Mouse (Mus musculus): Measurements from ENCODE around the gene Rnf182.

Gene Rnf182

GRCm38 (mm10) chr13:43615577-43616254 lies at the start of gene Rnf182:
Rnf182 (plus strand) TSS chr13:43615710.
- no peak for DNase-seq (ENCODE audit: low read depth in 1 of 2, low spot score in 2 of 2)

- no peak for DNase-seq (ENCODE audit: low read depth in 1 of 2, low spot score in 2 of 2)
These were observed 49.3 kb upstream of the Rnf182 start for GRCm38 (mm10) chr13:43566184-43566583.

- DNase-seq (ENCODE audit: low read depth in 1 of 2, low spot score in 2 of 2): no peak
These were observed 48.2 kb upstream of the Rnf182 start for GRCm38 (mm10) chr13:43567141-43567891.

GRCm38 (mm10) chr13:43573979-43574378 lies 41.5 kb upstream of the Rnf182 start:
- no peak for DNase-seq (ENCODE audit: low read depth in 1 of 2, low spot score in 2 of 2)

GRCm38 (mm10) chr13:43575431-43575830 lies 40.1 kb upstream of the Rnf182 start:
- no peak for DNase-seq (ENCODE audit: low read depth in 1 of 2, low spot score in 2 of 2)

GRCm38 (mm10) chr13:43577254-43577653 lies 38.3 kb upstream of the Rnf182 start:
- DNase-seq (ENCODE audit: low read depth in 1 of 2, low spot score in 2 of 2): no peak

- DNase-seq (ENCODE audit: low read depth in 1 of 2, low spot score in 2 of 2): no peak
These were observed 37.7 kb upstream of the Rnf182 start for GRCm38 (mm10) chr13:43577766-43578165.

GRCm38 (mm10) chr13:43579740-43580139 lies 35.8 kb upstream of the Rnf182 start:
- no peak for DNase-seq (ENCODE audit: low read depth in 1 of 2, low spot score in 2 of 2)

GRCm38 (mm10) chr13:43580661-43581060 lies 34.8 kb upstream of the Rnf182 start:
- no peak for DNase-seq (ENCODE audit: low read depth in 1 of 2, low spot score in 2 of 2)

- no peak for DNase-seq (ENCODE audit: low read depth in 1 of 2, low spot score in 2 of 2)
These were observed 32.5 kb upstream of the Rnf182 start for GRCm38 (mm10) chr13:43582961-43583360.

GRCm38 (mm10) chr13:43583504-43583903 lies 32.0 kb upstream of the Rnf182 start:
- DNase-seq (ENCODE audit: low read depth in 1 of 2, low spot score in 2 of 2): no peak

- DNase-seq (ENCODE audit: low read depth in 1 of 2, low spot score in 2 of 2): no peak
These were observed 30.2 kb upstream of the Rnf182 start for GRCm38 (mm10) chr13:43585335-43585734.

- DNase-seq (ENCODE audit: low read depth in 1 of 2, low spot score in 2 of 2): no peak
These were observed 28.5 kb upstream of the Rnf182 start for GRCm38 (mm10) chr13:43586966-43587365.

- no peak for DNase-seq (ENCODE audit: low read depth in 1 of 2, low spot score in 2 of 2)
These were observed 27.4 kb upstream of the Rnf182 start for GRCm38 (mm10) chr13:43587844-43588840.

GRCm38 (mm10) chr13:43591828-43592680 lies 23.5 kb upstream of the Rnf182 start:
- no peak for DNase-seq (ENCODE audit: low read depth in 1 of 2, low spot score in 2 of 2)

- DNase-seq (ENCODE audit: low read depth in 1 of 2, low spot score in 2 of 2): no peak
These were observed 22.8 kb upstream of the Rnf182 start for GRCm38 (mm10) chr13:43592681-43593068.

- no peak for DNase-seq (ENCODE audit: low read depth in 1 of 2, low spot score in 2 of 2)
These were observed 19.6 kb upstream of the Rnf182 start for GRCm38 (mm10) chr13:43595896-43596295.

- no peak for DNase-seq (ENCODE audit: low read depth in 1 of 2, low spot score in 2 of 2)
These were observed 14.5 kb upstream of the Rnf182 start for GRCm38 (mm10) chr13:43600967-43601366.

- DNase-seq (ENCODE audit: low read depth in 1 of 2, low spot score in 2 of 2): no peak
These were observed 13.1 kb upstream of the Rnf182 start for GRCm38 (mm10) chr13:43602440-43602839.

GRCm38 (mm10) chr13:43603042-43603441 lies 12.5 kb upstream of the Rnf182 start:
- no peak for DNase-seq (ENCODE audit: low read depth in 1 of 2, low spot score in 2 of 2)

All from monocyte, adult 2 months (primary cell).